Mouse (Mus musculus) 416B (cell line): Measurements from ENCODE around the gene Olfr1356.
"Not testable (repeated sequence)": the region's sequence is repeated elsewhere in the genome, so short reads cannot be mapped to it uniquely, and the experiment has no call there.

ENCODE experiments used
- DNase-seq: peaks from one replicate; pipeline ENCODE4 v3.0.0; 2011; ENCODE audit warnings: low read depth

The Olfr1356 gene

GRCm38 (mm10) chr10:78852066-78852465 is at the start of gene Olfr1356:
Olfr1356 (minus strand) TSS chr10:78852166.
- DNase-seq: no peak

GRCm38 (mm10) chr10:78875240-78875639 is 23.3 kb upstream of the Olfr1356 start, which contains the start of gene Olfr1355:
Olfr1355 (plus strand) TSS chr10:78875540.
- DNase-seq: no peak

GRCm38 (mm10) chr10:78840456-78840855 is 11.5 kb downstream of the Olfr1356 start:
- DNase-seq: not testable (repeated sequence)

- no peak for DNase-seq
Observed at GRCm38 (mm10) chr10:78812358-78813060, 39.5 kb downstream of the Olfr1356 start.

GRCm38 (mm10) chr10:78801449-78801848 is 50.5 kb downstream of the Olfr1356 start:
- DNase-seq: no peak
